Mouse (Mus musculus) heart, embryonic 16.5 days (tissue): ENCODE measurements around the gene Defb41. TPM values are rescaled to one million over a fixed set of nuclear protein-coding genes. Genes with fewer than 3 reads are reported as not detected.
"Not testable (repeated sequence)": the region's sequence is repeated elsewhere in the genome, so short reads cannot be mapped to it uniquely, and the experiment has no call there.

Source experiments
- ATAC-seq: fragments of 200-750 bp; cut with Nextera tagmentation; replicated peaks from 2 replicates; pipeline ENCODE4 v1.8.0; 2017; ENCODE audit warnings: moderate number of reproducible peaks; ENCODE audit not compliant: insufficient read depth, low FRiP score; ENCODE audit errors: extremely low read depth
- H3K27ac ChIP-seq: fragments of 300-500 bp; sonication (generic); 2 replicates; pipeline ENCODE4 v1.5.1; 2014; ENCODE audit warnings: mild to moderate bottlenecking, low read length, control low read depth, moderate library complexity
- H3K27me3 ChIP-seq: fragments of 300-500 bp; sonication (generic); 2 replicates; pipeline ENCODE4 v1.6.1; 2014; ENCODE audit warnings: low read length, mixed read lengths; ENCODE audit not compliant: control insufficient read depth, insufficient read depth
- H3K36me3 ChIP-seq: fragments of 300-500 bp; sonication (generic); 2 replicates; pipeline ENCODE4 v1.6.1; 2014; ENCODE audit not compliant: control insufficient read depth, insufficient read depth
- H3K4me1 ChIP-seq: fragments of 300-500 bp; sonication (generic); 2 replicates; pipeline ENCODE4 v1.6.1; 2014; ENCODE audit warnings: low read length, mixed read lengths; ENCODE audit not compliant: control insufficient read depth, insufficient read depth
- H3K4me2 ChIP-seq: fragments of 300-500 bp; sonication (generic); 2 replicates; pipeline ENCODE4 v1.6.1; 2014; ENCODE audit warnings: low read depth, mild to moderate bottlenecking, control low read depth, low read length
- H3K4me3 ChIP-seq: fragments of 300-500 bp; sonication (generic); 2 replicates; pipeline ENCODE4 v1.5.1; 2014; ENCODE audit warnings: mild to moderate bottlenecking, control low read depth, low read length
- H3K9ac ChIP-seq: fragments of 300-500 bp; sonication (generic); 2 replicates; pipeline ENCODE4 v1.6.1; 2014; ENCODE audit warnings: low read length, control low read depth
- H3K9me3 ChIP-seq: fragments of 300-500 bp; sonication (generic); replicated peaks from 2 replicates; pipeline ENCODE4 v1.6.1; 2016; ENCODE audit warnings: low read length; ENCODE audit not compliant: control insufficient read depth
- WGBS: fragments of 180-500 bp; shearing (Covaris S2); extraction: QIAGEN DNeasy Blood & Tissue Kit; methylation state at CpG from one replicate; pipeline ENCODE4 v1.1.7; 2014; 5-methylcytosine and 5-hydroxymethylcytosine counted together
- polyA plus RNA-seq: library from polyadenylated mRNA; unstranded; fragments of >200 nt; fragmentation: Nextera tagmentation; extraction: Ambion mirVana; gene quantifications from 2 replicates; pipeline ENCODE4 v1.2.1, GENCODE M21; 2015

The Defb41 gene
- polyA plus RNA-seq, result not detected in 2 replicates

GRCm38 (mm10) chr1:18265038-18265437 lies at the start of gene Defb41:
Defb41 (minus strand) TSS chr1:18265138.
- no peaks in the 10 kb centered on the region for H3K27me3 ChIP-seq
- no peak within 1 kb of the TSS for H3K4me2 ChIP-seq
- no peaks in the 10 kb centered on the region for H3K36me3 ChIP-seq
- no peak for ATAC-seq
- no peak within 1 kb of the TSS for H3K27ac ChIP-seq
- H3K9ac ChIP-seq, result no peak within 1 kb of the TSS
- no peaks in the 10 kb centered on the region for H3K4me1 ChIP-seq
- H3K4me3 ChIP-seq, result no peak within 1 kb of the TSS
- H3K9me3 ChIP-seq, result no peaks in the 10 kb centered on the region

GRCm38 (mm10) chr1:18308474-18308829 lies 43.5 kb upstream of the Defb41 start:
- H3K36me3 ChIP-seq, result no peaks in the 10 kb centered on the region
- no peak overlapping the region for H3K27ac ChIP-seq
- H3K4me1 ChIP-seq, result no peaks in the 10 kb centered on the region
- ATAC-seq, result no peak
- H3K4me2 ChIP-seq, result no peak overlapping the region
- H3K4me3 ChIP-seq, result no peak overlapping the region
- H3K27me3 ChIP-seq, result no peaks in the 10 kb centered on the region
- 80% methylated on average over 4 of the region's 4 CpGs for WGBS
- no peaks in the 10 kb centered on the region for H3K9me3 ChIP-seq
- H3K9ac ChIP-seq, result no peak overlapping the region

GRCm38 (mm10) chr1:18307545-18308473 lies 42.9 kb upstream of the Defb41 start:
- 80% methylated on average over 12 of the region's 12 CpGs for WGBS
- Histone ChIP-seq H3K27ac (no peak overlapping the region), H3K4me3 (no peak overlapping the region), H3K9ac (no peak overlapping the region), H3K36me3 (no peaks in the 10 kb centered on the region), H3K4me2 (no peak overlapping the region), H3K4me1 (no peaks in the 10 kb centered on the region), H3K27me3 (no peaks in the 10 kb centered on the region), H3K9me3 (no peaks in the 10 kb centered on the region)
- no peak for ATAC-seq

- H3K36me3 ChIP-seq, result no peaks in the 10 kb centered on the region
These were observed 27.6 kb upstream of the Defb41 start for GRCm38 (mm10) chr1:18292515-18292914.

GRCm38 (mm10) chr1:18288860-18289259 lies 23.9 kb upstream of the Defb41 start:
- 26% methylated on average over 3 of the region's 3 CpGs for WGBS
- no peak for ATAC-seq

More at GRCm38 (mm10) chr1:18292515-18292914, 27.6 kb upstream of the Defb41 start:
- ATAC-seq, result no peak
- H3K4me2 ChIP-seq, result no peak overlapping the region
- no peaks in the 10 kb centered on the region for H3K27me3 ChIP-seq
- no peaks in the 10 kb centered on the region for H3K4me1 ChIP-seq
- H3K9me3 ChIP-seq, result no peaks in the 10 kb centered on the region
- no peak overlapping the region for H3K9ac ChIP-seq
- 32% methylated on average over 4 of the region's 4 CpGs for WGBS
- H3K27ac ChIP-seq, result no peak overlapping the region
- no peak overlapping the region for H3K4me3 ChIP-seq

GRCm38 (mm10) chr1:18287371-18287770 lies 22.4 kb upstream of the Defb41 start:
- Histone ChIP-seq H3K27ac (no peak overlapping the region), H3K9ac (no peak overlapping the region), H3K4me3 (no peak overlapping the region), H3K4me1 (no peaks in the 10 kb centered on the region), H3K36me3 (no peaks in the 10 kb centered on the region), H3K27me3 (no peaks in the 10 kb centered on the region), H3K9me3 (no peaks in the 10 kb centered on the region), H3K4me2 (no peak overlapping the region)
- no peak for ATAC-seq

More at GRCm38 (mm10) chr1:18288860-18289259, 23.9 kb upstream of the Defb41 start:
- H3K4me1 ChIP-seq, result no peaks in the 10 kb centered on the region
- no peaks in the 10 kb centered on the region for H3K36me3 ChIP-seq
- H3K9me3 ChIP-seq, result no peaks in the 10 kb centered on the region
- H3K4me2 ChIP-seq, result no peak overlapping the region
- H3K9ac ChIP-seq, result no peak overlapping the region
- H3K27ac ChIP-seq, result no peak overlapping the region
- no peak overlapping the region for H3K4me3 ChIP-seq
- H3K27me3 ChIP-seq, result no peaks in the 10 kb centered on the region

GRCm38 (mm10) chr1:18271095-18271494 lies 6.2 kb upstream of the Defb41 start:
- whole genome bisulfite sequencing, result 70% methylated on average over 4 of the region's 4 CpGs
- no peak for ATAC-seq
- Histone ChIP-seq H3K4me3 (no peak overlapping the region), H3K9me3 (no peaks in the 10 kb centered on the region), H3K4me2 (no peak overlapping the region), H3K36me3 (no peaks in the 10 kb centered on the region), H3K27me3 (no peaks in the 10 kb centered on the region), H3K9ac (no peak overlapping the region), H3K4me1 (no peaks in the 10 kb centered on the region), H3K27ac (no peak overlapping the region)

- H3K4me2 ChIP-seq, result no peak overlapping the region
- H3K27ac ChIP-seq, result no peak overlapping the region
- H3K4me1 ChIP-seq, result no peaks in the 10 kb centered on the region
- no peaks in the 10 kb centered on the region for H3K36me3 ChIP-seq
- H3K4me3 ChIP-seq, result no peak overlapping the region
- H3K9me3 ChIP-seq, result no peaks in the 10 kb centered on the region
- no peaks in the 10 kb centered on the region for H3K27me3 ChIP-seq
- H3K9ac ChIP-seq, result no peak overlapping the region
- WGBS, result 78% methylated on average over 5 of the region's 5 CpGs
- no peak for ATAC-seq
These were observed 3.9 kb upstream of the Defb41 start for GRCm38 (mm10) chr1:18268845-18269244.

- H3K4me1 ChIP-seq, H3K4me3 ChIP-seq, H3K36me3 ChIP-seq, H3K27me3 ChIP-seq, H3K27ac ChIP-seq, H3K9ac ChIP-seq, ATAC-seq, H3K4me2 ChIP-seq, H3K9me3 ChIP-seq: not testable (repeated sequence)
- 89% methylated on average over 9 of the region's 9 CpGs for WGBS
These were observed 18.9 kb downstream of the Defb41 start for GRCm38 (mm10) chr1:18245801-18246580.
